Mouse (Mus musculus) large intestine, adult 2 months (tissue): ENCODE measurements around the gene Evi5. TPM values are rescaled to one million over a fixed set of nuclear protein-coding genes. Genes with fewer than 3 reads are reported as not detected.
A peak's percentile ranks its signal among the peaks of the same experiment; 100 is the strongest.

Experiments
- DNase-seq: peaks from one replicate; pipeline ENCODE4 v3.0.0-alpha.2; 2012; ENCODE audit warnings: low read depth, low spot score
- WGBS: fragments of 180-500 bp; shearing (Covaris S2); methylation state at CpG from one replicate; pipeline ENCODE4 v1.1.7; 2018; 5-methylcytosine and 5-hydroxymethylcytosine counted together
- polyA plus RNA-seq: library from polyadenylated mRNA; depleted of rRNA; stranded (reverse); fragments of >200 nt; gene quantifications from 2 replicates; pipeline ENCODE4 v1.2.3, GENCODE M21; 2012

Gene Evi5
- polyA plus RNA-seq, 1 experiment: 4.5 TPM

DNA sequence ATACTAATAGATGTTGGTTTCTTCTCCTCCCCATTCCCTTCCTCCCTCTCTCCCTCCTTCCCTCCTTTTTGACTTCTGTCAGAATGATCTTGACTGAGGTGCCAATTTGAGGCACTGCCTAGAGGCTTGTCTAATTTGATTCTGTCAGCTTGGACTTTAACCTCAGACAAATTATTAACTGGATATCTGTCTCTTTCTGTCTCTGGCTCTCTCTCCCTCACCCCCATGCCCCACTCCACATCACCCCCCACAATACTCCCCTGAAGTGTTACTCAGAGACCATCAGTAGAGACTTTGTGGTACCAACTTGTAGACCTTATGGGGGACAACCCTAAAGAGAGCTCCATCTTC, 329 bp upstream of the Evi5 start:
- no peak for DNase-seq

DNA sequence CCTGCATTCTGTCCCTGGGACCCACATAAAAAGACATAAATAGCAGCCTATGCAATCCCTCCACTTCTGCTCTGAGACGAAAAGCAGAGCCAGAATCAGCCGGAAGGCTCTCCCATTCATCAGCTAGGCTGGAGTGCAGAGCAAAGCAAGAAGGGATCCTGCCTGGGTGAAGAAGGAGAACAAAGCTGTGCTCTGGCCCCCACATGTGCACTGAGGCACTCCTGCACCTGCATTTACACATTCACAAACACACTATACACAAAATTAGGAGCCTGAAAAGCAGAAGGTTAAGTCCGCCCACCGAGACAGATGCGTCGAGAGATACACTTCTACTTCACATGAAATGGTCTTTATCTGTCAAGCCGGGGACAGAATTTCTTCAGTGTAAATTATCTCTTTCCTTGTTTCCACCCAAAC, 1.0 kb downstream of the Evi5 start:
- DNase-seq: no peak
- 70% methylated on average over 7 of the region's 7 CpGs for WGBS

DNA sequence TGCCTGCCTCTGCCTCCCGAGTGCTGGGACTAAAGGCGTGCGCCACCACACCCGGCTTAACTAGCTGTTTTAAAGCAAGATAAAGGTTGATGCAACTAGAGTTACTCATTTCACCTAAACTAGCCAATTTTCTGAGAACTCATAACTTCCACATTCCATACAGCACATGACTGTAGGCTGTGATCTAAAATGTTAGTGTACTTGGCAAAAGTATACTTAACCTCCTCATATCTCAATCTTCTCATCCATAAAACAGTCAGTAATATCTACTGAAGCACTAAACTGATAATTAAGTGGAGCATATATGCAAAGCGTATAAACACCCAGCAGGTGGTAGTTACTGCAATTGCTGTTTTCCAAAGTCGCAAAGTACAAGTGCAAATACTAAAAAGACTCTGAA, 1.6 kb downstream of the Evi5 start:
- no peak for DNase-seq
- 76% methylated on average over 6 of the region's 6 CpGs for WGBS

DNA sequence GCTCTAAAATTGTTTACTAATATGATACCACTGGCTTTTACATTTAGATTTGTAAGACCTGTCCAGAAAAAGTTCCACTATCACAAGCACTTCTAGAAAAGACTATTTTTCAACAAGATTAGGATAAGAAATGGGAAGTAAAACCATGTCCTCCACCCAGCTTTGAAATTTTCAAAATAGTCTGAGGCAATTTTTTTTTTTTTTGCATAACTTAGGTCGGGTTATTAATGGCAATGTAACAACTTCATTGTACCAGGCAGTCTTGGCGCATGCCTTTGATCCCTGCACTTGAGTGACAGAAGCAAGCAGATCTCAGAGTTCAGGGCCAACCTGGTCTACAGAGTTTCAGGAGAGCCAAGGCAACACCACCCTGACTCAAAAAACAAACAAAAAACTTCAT, 5.2 kb downstream of the Evi5 start:
- 50% methylated on average over 2 of the region's 2 CpGs for WGBS

DNA sequence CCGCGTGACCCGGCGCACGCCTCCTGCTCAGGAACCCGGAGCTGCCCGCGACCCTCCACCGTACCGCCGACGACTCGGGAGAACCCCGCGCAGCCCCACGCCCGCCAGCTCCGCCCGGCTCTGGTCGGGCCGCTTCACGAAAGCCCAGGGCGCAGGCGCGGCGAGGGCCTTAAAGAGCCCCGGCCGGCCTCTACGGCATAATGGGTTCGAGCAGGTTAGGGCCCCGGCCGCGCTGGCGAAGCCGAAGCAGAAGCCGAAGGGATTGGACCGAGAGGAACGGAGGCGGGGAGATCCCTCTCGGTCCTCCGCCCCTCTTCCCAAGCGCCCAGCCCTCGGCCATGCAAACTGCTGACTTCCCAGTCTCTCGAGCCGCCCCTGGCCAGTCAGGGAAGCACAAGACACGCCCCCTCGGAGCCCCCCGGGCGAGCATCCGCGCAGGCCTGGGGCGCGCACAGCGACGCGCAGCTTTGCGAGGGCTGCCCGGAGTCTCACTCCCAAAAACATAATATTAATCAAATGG, 5.9 kb downstream of the Evi5 start:
- peak; percentile 74 for DNase-seq
- under 1% methylated on average over 57 of the region's 58 CpGs for WGBS

More for the DNA sequence above, 5.2 kb downstream of the Evi5 start:
- DNase-seq: no peak

DNA sequence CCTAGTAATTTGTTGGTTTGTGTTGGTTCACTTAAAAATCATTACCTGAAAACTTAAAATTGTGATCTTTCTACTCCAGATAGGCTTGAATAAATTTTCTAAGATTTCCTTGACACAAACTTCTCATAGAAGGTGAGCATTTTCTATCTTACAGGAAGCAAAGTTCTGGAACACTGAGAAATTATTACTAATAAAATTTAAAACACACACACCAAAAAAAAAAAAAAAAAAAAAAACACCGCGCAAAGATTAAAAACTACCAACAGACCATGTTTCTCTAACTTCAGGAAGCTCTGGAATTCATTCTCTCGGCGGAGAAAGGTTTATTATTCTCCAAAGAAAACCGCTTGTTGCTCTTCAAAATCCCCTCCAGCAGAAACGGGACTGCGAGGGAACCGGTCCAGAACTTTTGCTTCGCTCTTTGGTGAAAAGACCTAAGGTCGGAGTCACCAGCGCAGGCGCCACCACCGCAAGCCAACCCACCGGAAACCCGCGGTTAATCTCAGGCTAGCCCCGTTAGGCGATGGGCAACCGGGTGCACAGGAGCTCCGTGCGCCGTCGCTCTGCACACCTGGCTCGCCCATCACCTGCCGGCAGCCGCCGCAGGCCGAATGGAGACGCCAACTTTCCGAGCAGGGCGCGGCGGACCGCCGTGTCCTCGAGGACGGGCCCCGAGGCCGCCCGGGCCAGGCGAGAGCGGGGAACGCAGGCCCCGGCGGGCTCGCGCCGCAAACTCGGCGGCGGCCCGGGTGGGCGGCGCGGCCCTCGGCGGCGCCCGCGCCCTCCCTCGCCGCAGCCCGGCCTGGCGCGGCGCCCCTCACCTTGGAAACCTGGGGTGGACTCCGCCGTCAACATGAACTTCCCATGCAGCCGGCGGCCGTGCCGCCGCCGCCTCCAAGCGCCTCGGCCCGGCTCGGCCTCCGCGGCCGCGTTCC, 6.7 kb downstream of the Evi5 start:
- WGBS: under 1% methylated on average over 82 of the region's 82 CpGs
- DNase-seq: no peak

DNA sequence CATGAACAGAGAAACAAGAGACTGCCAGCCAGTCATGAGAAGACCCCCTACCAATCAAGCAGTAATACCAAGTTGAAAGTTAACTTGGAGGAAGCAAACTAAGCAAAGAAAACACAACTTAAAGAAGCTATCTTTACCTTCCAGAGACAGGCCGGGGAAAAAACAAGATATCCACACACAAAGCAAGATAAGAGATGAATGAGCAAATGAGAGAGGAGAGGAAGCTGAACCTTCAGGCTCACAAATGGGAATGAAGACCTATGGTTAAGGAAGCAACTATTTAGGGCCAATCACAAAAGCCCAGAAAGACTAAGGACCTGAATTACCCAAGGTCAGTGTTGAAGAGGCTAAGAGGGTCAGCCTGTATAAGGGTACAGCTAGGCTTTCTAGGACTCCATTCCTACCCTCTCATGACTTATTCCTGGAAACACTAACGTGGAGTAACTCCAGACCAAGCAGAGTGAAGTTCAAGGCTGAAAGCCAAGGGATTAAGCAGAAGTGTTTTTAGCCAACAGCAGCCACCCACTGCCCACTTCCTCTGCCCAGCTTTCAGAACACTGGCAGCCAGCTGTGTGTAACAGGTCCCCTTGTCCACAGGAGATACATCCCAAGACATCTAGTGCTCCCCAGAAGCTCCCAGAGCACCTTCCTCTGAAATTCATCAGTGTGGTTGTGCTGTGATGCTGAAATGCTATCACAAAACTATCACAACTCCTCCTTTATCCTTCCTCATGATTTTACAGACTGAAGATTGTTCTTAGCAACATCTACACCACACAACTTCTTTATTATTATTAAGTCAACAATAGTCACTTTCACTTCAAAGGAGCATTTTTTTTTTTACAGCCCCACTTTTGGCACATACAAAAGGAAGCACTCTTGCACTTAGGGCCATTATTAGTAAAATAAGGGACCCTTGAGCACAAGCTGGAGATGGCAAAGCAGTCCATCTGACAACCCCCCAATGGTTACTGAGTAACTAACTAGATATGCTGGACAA, 8.5 kb downstream of the Evi5 start:
- DNase-seq: no peak

DNA sequence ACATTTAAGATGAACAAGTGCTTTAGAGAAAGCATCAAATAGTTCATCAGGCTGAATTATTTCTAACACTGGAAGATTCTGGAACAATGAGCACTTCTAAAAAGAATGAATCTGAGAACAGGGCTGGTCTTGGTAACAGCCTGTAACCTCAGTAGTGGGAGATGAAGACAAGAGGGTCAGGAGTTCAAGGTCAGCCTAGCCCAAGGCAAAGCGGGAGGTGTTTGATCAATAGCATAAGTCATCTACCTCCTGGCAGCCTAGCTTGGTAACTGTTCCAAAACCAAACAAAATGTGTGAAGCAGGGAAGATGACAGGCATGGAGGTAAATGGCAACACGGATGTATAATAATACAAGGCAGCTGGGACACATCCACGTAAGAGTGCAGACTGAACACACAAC, 10.9 kb downstream of the Evi5 start:
- no peak for DNase-seq
- WGBS: 56% methylated on average over 3 of the region's 3 CpGs

More for the DNA sequence above, 8.5 kb downstream of the Evi5 start:
- WGBS: 37% methylated on average over 2 of the region's 2 CpGs

DNA sequence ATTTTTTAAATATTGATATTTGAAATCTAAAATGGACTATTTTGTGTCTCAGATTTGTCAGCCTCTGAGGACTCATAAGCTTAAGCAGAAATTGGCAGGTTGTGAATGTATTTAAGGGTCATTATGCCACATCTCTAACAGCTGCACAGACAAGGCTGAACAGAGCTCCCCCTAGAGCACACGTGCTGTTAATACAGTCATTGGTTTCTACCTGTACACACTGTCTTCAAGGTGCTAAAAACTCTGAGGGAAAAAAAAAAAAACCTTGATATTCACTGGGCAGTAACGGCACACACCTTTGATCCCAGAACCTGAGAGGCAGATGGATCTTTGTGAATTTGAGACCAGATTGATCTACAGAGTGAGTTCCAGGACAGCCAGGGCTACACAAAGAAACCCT, 15.9 kb downstream of the Evi5 start:
- DNase-seq: no peak
- WGBS: 20% methylated on average over 2 of the region's 2 CpGs

DNA sequence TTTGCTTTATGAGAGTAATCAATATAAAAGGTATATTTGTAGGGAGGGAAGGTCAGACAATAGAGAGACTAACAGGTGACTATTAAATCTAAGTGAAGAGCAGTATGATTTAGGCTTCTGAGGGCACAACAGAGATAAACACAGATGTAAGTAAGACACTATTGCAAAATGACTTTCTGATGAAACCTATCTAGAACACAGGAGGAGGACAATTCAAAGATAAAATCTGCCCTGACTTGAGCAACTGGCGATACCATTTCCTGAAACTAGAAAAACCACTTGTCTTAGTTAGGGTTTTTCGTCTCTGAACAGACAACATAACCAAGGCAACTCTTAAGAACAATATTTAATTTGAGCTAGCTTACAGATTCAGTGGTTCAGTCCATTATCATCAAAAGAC, 19.4 kb downstream of the Evi5 start:
- WGBS: 84% methylated on average over 2 of the region's 2 CpGs
- DNase-seq: no peak

DNA sequence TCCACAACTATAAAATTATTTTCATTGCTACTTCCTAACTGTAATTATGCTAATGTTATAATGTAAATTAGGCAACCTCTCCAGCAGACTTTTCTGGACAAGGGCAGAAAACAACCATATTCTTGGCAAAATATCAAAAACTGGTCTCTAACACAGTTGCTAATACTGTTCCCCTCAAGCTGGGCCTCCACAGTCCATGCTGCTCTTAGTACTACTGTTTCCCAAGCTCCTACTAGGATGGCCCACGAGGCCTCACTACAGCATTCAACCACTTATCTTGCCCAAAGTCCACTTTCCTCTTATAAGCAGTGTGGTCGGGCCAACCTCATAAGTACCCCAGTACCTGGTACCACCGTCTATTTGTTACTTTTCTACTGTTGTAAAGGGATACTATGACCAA, 20.4 kb downstream of the Evi5 start:
- no peak for DNase-seq
- WGBS: 59% methylated on average over 3 of the region's 3 CpGs

DNA sequence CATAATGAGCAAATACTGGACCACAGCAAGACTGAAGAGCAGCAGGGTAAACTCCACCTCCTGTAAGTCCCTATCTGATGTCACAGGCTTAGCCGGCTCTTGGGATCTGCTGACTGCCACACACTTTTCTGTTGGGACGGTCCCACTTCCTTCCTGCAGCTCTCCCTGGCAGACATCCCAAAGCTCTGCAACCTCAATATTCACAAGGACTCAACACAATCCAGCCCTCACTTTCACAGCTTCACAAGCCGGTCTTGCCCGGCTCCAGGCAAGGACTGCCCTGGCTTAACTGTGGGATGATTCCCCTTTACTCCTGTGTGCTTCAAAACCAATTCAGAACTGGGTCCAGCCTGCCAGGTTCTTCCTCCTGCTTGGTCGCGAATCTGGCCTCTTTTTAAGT, 21.1 kb downstream of the Evi5 start:
- DNase-seq: no peak
- 20% methylated on average over 6 of the region's 6 CpGs for WGBS

DNA sequence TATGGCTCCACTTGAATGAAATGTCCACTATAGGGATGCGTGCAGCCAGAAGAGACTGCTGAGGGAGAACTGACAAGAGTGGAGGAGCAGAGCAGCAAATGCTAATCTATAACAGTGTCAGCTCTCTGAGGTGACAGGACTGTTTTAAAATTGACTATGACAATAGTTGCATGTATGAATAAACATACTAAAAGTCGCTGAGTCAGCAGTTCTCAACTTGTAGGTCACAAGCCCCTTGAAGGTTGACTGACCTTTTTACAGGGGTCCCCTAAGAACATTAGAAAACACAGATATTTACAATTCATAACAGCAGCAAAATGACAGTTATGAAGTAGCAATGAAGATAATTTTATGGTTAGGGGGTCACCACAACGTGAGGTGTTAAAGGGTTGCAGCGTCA, 25.9 kb downstream of the Evi5 start:
- 89% methylated on average over 4 of the region's 4 CpGs for WGBS
- DNase-seq: no peak

DNA sequence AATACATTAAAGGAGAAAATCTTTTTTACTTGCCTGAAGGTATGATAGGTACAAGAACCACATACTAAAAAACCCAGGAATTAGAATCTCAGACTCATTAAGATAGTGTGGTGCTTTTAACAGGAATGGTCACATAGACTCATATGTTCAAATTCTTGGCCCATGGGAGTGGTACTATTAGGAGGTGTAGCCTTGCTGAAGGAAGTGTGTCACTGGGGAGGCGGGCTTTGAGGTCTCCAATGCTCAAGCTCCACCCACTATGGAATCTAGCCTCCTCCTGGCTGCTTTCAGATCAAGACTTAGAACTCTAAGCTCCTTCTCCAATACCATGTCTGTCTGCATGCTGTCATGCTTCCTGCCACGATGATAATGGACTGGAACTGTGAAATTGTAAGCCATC, 27.1 kb downstream of the Evi5 start:
- DNase-seq: no peak
- WGBS: 55% methylated on average over 2 of the region's 2 CpGs

DNA sequence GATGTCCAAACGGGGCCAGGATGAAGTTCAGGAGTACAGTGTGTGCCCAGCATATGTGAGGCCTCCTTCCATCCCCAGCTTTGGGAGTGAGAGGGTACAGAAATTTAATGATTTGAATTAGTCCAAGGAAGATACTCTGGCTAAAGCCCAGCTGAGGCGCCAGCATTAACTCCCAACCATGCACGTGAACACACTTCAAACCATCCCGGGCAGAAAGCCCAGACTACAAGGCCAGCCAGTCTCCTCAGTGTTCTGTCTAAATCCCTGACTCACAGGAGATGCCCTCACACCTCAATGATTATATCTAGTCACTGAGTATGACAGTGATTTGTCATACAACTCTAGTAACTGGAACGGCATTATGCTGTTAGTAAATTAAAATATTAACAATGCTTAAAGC, 27.6 kb downstream of the Evi5 start:
- DNase-seq: no peak
- 69% methylated on average over 5 of the region's 5 CpGs for WGBS

DNA sequence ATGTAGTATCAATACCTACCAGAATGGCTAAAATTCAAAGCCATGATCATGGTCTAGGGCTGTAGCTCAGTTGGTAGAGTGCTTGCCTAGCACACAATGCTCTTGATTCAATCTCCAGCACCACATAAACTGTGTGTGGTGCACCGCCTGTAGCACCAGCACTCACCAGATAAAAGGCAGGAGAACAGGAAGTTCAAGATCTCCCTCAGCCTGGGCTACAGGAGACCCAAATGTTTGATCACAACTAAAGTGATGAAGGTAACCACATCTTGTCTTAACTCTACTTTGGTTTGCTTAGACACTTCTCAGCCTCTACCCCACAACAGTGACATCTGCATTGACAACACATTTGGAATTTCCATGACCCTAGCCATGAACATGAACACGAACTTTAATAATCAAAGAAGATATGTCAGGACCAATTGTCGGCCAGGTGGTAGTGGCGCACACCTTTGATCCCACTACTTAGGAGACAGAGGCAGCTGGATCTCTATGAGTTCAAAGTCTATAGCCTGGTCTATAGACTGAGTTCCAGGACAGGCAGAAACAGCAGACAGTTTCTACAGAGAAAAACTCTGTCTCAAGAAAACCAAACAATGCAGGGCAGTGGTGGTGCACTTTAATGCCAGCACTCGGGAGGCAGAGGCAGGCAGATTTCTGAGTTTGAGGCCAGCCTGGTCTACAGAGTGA, 34.2 kb downstream of the Evi5 start:
- WGBS: 88% methylated on average over 5 of the region's 5 CpGs
- DNase-seq: no peak

DNA sequence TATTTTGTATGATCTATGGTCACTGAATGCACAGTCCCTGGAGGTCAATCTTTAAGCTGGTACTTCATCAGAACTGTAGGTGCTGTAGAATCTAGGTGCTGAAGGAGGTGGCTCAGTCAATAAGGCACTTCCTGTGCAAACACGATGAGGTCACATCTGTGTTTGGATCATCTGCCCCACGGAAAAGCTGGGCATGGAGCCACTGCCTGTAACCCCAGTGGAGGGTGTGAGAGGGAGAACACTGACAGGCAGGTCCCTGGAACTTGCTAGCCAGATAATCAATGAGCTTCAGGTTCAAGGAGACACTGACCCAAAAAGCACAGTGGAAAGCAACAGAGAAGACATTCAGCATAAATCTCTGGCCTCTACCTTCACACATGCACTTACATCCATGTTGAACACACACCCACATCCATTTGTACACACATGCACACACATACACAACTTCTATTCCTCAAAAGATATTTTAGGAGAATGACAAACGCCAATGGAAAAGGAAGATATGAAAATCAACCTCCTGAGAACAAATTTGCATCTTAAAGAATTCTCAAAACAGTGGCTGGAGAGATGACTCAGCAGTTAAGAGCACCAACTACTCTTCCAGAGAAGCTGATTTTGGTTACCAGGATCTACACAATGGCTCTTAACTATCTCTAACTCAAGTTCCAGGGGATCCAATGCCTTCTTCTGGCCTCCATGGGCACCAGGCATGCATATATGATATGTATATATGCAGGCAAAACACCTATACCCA, 35.8 kb downstream of the Evi5 start:
- WGBS: 10% methylated on average over 3 of the region's 3 CpGs
- DNase-seq: peak; percentile 28

DNA sequence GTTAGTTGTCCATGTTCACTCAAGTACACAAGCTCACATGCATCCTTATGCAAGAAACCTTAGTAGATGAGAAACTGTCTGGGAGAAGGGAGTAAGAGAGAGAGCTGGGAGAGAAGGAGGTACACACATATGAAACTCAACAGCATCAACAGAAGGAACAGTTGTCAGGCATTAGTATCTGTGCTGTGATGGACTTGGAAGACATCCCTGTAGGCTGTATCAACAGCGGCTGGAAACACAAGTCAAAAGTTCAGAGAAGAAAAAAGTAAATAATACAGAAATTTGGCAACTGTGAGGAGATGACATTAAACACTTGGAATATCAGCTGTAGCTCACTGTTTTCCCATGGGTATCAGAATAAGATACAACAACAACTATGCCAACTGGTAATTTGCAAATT, 40.6 kb downstream of the Evi5 start:
- 67% methylated on average over 1 of the region's 1 CpGs for WGBS

DNA sequence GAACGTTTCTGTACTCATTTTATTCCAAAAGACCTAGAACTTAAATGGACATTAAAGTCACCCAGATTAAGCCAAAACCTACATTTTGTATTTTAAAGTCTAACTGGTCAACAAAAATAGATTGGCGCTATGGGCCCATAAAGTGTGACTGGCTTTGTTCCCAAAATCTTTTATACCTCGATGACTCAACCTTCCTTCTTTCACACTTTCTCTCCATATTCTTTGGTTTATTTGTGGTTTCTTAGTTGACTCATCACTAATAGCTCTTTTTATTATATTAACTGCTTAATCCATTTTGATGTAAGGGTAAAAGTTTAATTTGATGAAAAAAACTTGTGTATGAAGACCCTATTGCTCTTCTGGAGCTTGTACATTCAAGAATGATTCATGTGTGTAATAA, 43.6 kb downstream of the Evi5 start:
- WGBS: 31% methylated on average over 3 of the region's 3 CpGs
- no peak for DNase-seq

More for the DNA sequence above, 40.6 kb downstream of the Evi5 start:
- DNase-seq: no peak
